Mouse (Mus musculus) splenic B cell, adult 2 months (primary cell): Measurements from ENCODE around the gene Syne2.

Source experiments
- DNase-seq: peaks from one replicate; pipeline ENCODE4 v3.0.0-alpha.2; 2011; ENCODE audit warnings: low read depth, low spot score
- H3K27me3 ChIP-seq: 2 replicates; pipeline ENCODE4 v1.6.1; 2012; ENCODE audit warnings: mild to moderate bottlenecking, low read length, moderate library complexity, mixed read lengths; ENCODE audit not compliant: control insufficient read depth, poor library complexity, insufficient read depth, severe bottlenecking
- H3K36me3 ChIP-seq: 2 replicates; pipeline ENCODE4 v1.6.1; 2012; ENCODE audit warnings: mild to moderate bottlenecking, low read length, moderate library complexity, mixed read lengths; ENCODE audit not compliant: control insufficient read depth, poor library complexity, insufficient read depth, severe bottlenecking

The Syne2 gene

DNA sequence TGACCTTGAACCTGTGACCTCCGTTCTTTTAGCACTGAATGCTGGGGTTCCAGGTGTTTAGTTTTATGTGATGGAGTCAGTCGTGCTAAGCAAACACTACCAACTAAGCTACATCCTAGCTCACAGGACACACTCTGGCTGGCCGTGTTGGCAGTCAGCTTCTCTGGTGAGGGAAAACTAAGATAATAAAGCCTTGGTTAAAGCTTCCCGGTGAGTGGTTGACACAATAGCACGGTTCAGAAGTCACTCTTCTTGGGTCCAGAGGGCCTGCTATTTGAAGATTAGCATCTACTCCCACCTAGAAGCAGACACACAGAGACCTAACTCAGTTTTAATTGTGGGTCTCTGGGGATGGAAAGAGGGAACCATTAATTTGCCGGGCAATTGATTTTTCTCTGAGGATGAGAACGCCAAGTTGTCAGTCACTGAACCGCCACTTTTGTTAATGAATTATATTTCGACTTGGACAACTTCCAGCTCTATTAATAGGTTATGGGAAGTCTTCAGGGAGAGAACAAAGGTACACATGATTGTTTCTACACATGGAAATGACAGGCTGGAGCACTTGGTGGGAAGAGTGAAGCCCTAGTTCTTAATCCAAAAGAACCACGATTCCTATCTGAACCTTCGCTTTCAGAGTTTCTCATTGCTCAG, 21.3 kb downstream of the Syne2 start:
- Histone ChIP-seq H3K27me3 (no peaks in the 10 kb centered on the region), H3K36me3 (no peaks in the 10 kb centered on the region)
- no peak for DNase-seq

DNA sequence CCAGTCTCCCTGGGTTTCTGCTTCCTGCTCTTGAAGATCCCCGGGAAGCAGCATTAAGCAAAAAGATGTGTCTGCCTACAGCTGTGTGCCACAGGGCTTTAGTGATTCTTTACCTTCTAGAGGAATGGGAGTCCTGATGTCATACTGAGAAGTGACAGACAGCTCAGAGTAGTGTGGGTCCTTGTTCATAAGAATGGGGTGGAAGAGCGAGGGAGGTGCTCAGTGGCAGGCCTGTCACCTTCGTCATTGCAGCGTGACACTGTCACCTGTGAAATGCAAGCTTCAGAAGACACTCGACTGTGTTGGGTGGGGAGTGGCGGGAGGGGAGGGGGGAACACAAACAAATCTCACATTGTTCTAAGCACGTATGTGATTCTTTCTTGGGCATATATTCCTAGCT, 23.2 kb downstream of the Syne2 start:
- Histone ChIP-seq H3K36me3 (no peaks in the 10 kb centered on the region), H3K27me3 (no peaks in the 10 kb centered on the region)
- no peak for DNase-seq

DNA sequence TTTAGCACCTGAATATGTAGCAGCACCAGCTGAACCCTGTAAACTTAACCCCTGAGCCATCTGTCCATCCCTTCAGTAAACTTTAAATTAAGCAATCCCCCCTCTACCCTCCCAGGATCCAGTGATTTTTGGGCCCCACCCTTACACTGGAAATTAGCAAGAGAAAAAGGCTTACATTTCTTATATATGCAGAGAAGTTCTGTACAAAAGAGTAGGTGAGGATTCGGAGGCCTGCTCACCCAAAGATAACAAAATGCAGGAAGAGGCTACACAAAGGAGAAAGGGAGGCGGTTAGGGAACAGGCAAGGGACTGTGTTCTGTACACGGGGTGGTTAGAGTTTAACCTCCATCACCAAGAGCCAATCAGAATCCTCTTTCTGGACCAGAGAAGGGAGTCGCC, 26.4 kb downstream of the Syne2 start:
- DNase-seq, result no peak
- no peaks in the 10 kb centered on the region for H3K36me3 ChIP-seq
- H3K27me3 ChIP-seq, result no peaks in the 10 kb centered on the region

DNA sequence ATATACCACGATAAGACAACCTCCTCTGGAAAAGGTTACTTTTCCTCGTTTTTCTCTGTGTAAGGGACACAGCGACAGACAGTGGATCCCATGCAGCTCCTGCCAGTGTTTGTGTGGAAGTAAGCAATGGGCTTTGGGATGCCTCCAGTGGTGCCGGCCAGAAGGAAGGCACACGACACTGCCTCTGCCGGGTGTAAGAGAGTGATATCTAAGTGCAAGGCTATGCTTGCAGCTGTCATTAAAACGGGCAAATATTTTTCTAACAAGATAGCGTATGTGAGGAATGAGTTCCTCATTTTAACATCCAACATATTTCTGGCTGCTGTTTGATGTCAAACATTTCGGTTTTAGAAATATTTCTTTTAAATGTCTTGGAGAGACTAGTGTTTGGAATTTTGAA, 27.1 kb downstream of the Syne2 start:
- H3K27me3 ChIP-seq, result no peaks in the 10 kb centered on the region
- DNase-seq, result no peak
- no peaks in the 10 kb centered on the region for H3K36me3 ChIP-seq

DNA sequence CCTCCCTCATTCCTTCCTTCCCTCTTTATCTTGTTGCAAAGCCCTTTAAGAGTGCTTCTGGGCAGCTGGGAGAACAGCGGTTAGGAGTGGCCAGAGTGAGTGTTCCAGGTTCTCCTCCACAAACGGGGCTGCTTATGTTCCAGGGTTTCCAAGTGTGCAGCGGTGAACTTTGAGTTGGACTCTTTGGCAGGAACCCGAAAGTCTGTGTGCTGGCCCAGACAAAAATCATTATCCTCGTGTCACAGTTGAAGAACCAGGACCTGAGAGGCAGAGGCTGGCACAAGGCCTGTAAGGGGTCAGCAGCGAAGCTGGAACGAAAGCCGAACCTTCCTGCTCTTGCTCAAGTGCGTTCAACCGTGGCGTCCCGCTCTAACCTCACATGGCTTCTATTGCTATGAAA, 28.6 kb downstream of the Syne2 start:
- no peak for DNase-seq
- no peaks in the 10 kb centered on the region for H3K36me3 ChIP-seq
- no peaks in the 10 kb centered on the region for H3K27me3 ChIP-seq

DNA sequence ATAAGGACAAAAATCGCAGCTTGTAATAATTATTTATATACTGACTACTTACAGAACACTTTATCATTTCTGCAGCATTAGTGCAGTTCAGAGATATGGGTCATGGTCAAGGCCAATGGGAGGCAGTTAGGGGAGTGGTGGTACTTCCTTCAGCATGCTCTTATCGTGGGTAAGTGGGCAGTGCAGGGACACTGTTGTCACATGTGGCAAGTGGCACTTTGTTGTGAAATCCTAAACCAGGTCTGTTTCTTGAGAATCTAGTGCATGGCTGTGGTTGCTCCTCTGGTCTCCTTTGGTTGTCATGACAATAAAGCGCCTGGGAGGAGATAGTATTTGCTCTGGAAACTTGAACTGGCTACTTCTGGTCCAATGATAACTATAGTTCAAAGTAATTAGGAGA, 32.3 kb downstream of the Syne2 start:
- no peaks in the 10 kb centered on the region for H3K27me3 ChIP-seq
- DNase-seq, result no peak
- H3K36me3 ChIP-seq, result no peaks in the 10 kb centered on the region

DNA sequence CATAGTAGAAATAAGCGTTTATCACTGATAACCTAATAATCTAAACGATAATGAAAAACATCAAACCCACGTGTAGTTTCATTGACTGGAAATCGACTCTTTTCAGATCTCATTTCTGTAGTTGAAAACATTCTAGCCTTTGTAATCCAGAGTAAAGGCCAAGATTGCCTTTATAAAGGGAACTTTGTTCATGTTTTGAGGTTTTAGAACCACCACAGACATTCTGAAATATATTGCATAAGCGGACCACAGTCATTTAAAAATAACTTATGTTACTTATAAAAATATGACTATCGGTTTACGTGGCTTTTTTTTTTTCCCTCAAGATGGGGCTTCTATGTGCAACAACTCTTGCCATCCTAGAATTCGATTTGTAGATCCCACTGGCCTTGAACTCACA, 33.5 kb downstream of the Syne2 start:
- no peaks in the 10 kb centered on the region for H3K27me3 ChIP-seq
- DNase-seq, result no peak
- no peaks in the 10 kb centered on the region for H3K36me3 ChIP-seq

DNA sequence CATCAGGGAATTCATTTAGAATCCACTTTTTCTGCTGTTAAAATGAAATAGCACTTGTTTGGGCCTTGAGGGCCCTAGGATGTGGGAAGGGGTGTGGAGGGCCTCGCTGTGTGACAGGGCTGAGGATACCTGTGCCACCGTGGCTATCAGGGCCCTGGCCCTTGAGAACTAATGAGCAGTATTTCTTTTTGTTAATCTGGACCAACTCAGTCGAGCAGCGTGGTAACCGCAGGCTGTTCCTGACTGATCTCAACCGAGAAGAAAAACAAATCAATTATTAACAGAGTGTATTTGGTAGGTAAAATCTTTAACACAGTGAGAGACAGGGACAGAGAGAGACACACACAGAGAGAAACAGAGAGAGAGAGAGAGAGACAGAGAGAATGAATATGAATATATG, 34.5 kb downstream of the Syne2 start:
- H3K36me3 ChIP-seq, result no peaks in the 10 kb centered on the region
- H3K27me3 ChIP-seq, result no peaks in the 10 kb centered on the region
- no peak for DNase-seq

DNA sequence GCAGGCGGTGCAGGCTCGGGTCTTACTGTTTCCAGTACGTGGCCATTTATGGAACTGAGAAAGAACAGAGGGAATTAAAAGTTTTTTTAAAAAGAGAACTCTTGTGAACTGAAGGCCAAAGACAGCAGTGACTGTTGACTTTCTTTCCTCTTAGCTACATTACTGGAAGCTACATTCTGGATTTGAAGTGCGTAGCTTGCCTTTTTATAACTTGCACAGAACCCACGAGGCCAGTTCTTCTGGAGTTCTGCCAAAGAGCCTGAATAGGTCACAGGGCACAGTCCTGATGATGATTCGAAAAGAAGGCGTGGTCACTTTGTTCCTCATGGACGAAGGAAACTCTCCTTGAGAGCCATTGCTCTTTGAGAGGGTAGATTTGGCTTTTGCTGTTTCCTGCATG, 35.6 kb downstream of the Syne2 start:
- DNase-seq, result no peak
- Histone ChIP-seq H3K36me3 (no peaks in the 10 kb centered on the region), H3K27me3 (no peaks in the 10 kb centered on the region)

DNA sequence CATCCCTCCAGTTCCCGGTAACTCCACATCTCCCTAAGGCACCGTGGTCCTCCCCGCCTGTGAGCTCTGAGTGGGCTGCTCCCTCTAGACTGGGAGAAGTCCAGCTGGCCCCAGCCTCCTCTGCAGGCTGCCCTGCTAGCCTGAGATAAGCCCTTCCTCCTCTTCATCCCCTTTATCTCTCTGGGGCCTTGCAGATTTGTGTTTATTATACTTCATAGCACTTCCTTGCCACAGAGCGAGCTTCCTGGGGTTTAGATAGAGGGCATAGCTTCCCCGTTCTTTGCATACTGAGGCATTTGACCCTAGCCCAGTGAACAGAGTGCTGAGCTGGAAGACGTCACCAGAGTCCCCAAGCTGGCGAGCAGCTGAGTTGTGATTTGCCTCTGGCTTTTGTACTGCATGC, 37.1 kb downstream of the Syne2 start:
- H3K36me3 ChIP-seq, result no peaks in the 10 kb centered on the region
- no peak for DNase-seq
- no peaks in the 10 kb centered on the region for H3K27me3 ChIP-seq

DNA sequence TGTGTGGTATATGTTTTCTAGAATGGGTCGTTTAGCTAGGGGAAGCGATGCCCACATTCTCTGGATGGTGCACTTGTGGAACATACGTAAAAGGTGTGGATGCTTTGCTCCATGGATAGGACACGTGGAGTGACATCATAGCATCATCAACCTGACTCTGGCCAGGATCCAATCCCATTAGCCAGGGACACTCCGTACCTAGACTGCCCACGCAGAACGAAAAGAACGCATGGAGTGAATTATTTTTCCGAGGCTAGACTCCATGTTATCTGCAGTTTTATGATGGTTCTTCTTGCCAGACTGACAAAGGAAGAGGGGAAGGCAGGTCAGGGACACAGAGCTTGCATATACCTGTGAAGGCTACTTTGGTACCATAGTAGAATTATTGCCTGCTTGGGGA, 37.7 kb downstream of the Syne2 start:
- Histone ChIP-seq H3K36me3 (no peaks in the 10 kb centered on the region), H3K27me3 (no peaks in the 10 kb centered on the region)
- no peak for DNase-seq

DNA sequence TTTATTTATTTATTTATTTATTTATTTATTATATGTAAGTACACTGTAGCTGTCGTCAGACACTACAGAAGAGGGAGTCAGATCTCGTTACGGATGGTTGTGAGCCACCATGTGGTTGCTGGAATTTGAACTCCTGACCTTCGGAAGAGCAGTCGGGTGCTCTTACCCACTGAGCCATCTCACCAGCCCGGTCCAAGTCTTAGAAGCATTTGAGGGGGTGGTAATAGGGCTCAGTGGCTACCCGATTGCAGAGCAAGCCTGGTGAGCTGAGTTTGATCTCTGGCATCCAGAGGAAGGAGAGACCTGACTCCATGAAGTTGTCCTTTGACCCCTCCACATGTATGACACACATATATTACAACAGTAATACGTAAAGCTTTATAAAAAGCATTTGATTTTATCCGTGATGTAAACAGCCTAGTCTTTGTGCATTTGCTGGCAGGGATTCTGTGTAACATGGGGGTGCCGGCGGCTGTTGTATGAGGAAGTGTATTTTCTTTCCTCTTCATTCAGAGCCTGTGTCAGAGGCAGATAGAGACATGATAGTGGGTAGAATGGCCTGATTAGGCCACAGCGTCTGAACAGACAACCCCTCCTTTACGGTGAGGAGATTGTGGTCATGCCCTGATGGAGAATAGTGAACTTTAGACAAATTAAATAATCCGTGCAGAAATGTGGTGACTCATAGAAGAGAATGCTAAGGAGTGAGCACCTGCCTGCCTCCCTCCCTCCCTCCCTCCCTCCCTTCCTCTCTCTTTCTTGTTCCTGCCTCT, 38.3 kb downstream of the Syne2 start:
- Histone ChIP-seq H3K27me3 (no peaks in the 10 kb centered on the region), H3K36me3 (no peaks in the 10 kb centered on the region)
- DNase-seq, result no peak

DNA sequence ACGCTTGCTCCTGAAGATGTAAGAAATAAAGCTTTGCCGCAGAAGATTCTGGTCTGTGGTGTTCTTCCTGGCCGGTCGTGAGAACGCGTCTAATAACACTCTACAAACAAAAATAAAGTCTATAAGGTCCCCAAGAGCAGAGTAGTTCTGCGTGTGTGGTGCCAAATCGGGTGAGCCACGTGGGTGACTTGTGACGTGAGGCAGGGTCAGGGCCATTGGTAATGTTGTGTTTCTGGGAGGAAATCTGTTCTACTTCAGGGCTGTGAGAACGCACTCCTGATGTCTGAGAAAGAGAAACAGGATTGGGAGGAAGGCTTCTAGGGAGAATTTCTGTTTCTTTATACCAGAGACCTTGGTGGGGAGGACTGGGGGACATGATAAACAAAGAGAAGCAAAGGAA, 42.0 kb downstream of the Syne2 start:
- DNase-seq, result no peak
- Histone ChIP-seq H3K27me3 (no peaks in the 10 kb centered on the region), H3K36me3 (no peaks in the 10 kb centered on the region)

DNA sequence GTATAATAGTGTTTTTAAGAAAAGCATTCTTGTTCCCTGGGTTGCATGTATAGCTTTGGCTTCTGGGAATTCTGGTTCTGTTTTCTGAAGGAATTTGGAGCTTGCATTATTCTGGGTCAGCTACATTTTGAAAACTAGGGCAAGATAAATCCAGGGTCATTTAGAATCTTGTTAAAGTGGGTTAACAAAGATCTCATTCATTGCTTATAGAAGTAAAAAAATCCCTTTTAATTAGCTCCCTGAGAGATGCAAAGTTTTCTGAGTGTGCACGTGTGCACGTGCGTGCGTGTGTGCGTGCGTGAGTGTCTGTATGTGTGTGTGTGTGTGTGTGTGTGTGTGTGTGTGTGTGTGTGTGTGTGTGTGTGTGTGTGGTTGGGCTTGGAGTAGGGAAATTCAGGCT, 42.9 kb downstream of the Syne2 start:
- H3K36me3 ChIP-seq, result no peaks in the 10 kb centered on the region
- no peaks in the 10 kb centered on the region for H3K27me3 ChIP-seq
- DNase-seq, result no peak

DNA sequence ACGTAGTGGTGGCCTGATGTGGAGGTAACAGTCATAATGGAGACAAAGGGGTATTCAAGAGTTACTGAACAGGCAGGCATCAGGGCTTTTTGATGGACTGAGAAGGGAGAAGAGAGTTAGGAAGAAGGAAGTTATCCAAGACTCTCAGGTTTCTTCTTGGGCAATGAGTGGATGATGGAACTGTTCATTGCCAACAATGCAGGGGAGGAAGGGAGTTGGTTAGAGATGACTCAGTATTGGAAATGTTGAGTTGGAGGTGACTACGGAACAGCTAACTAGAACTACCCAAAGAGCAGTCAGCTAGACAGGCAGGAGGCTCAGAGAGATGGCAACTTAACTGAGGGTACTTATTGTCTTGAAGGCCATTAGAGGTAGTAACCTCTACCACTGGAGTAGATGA, 47.2 kb downstream of the Syne2 start:
- Histone ChIP-seq H3K27me3 (no peaks in the 10 kb centered on the region), H3K36me3 (no peaks in the 10 kb centered on the region)
- no peak for DNase-seq
